Mouse (Mus musculus) heart, embryonic 12.5 days (tissue): ENCODE measurements around the gene Gucy2g. TPM values are rescaled to one million over a fixed set of nuclear protein-coding genes. Genes with fewer than 3 reads are reported as not detected.

ENCODE experiments used
- ATAC-seq: fragments of 200-750 bp; cut with Nextera tagmentation; 2 replicates; pipeline ENCODE4 v1.8.0; 2017; ENCODE audit warnings: moderate TSS enrichment, moderate library complexity; ENCODE audit not compliant: insufficient number of reproducible peaks, low FRiP score
- H3K27ac ChIP-seq: fragments of 300-500 bp; sonication (generic); 2 replicates; pipeline ENCODE4 v1.5.1; 2016; ENCODE audit warnings: mild to moderate bottlenecking, moderate library complexity; ENCODE audit not compliant: poor library complexity, severe bottlenecking
- H3K27me3 ChIP-seq: fragments of 300-500 bp; sonication (generic); replicated peaks from 2 replicates; pipeline ENCODE4 v1.6.1; 2016; ENCODE audit warnings: mild to moderate bottlenecking, moderate library complexity
- H3K36me3 ChIP-seq: fragments of 300-500 bp; sonication (generic); 2 replicates; pipeline ENCODE4 v1.6.1; 2016; ENCODE audit warnings: mild to moderate bottlenecking, moderate library complexity
- H3K4me1 ChIP-seq: fragments of 300-500 bp; sonication (generic); replicated peaks from 2 replicates; pipeline ENCODE4 v1.6.1; 2016; ENCODE audit warnings: mild to moderate bottlenecking
- H3K4me2 ChIP-seq: fragments of 300-500 bp; sonication (generic); 2 replicates; pipeline ENCODE4 v1.6.1; 2016; ENCODE audit warnings: mild to moderate bottlenecking, moderate library complexity
- H3K4me3 ChIP-seq: fragments of 300-500 bp; sonication (generic); 2 replicates; pipeline ENCODE4 v1.5.1; 2016; ENCODE audit warnings: mild to moderate bottlenecking
- H3K9ac ChIP-seq: fragments of 300-500 bp; sonication (generic); 2 replicates; pipeline ENCODE4 v1.6.1; 2016; ENCODE audit warnings: mild to moderate bottlenecking, moderate library complexity
- H3K9me3 ChIP-seq: fragments of 300-500 bp; sonication (generic); replicated peaks from 2 replicates; pipeline ENCODE4 v1.6.1; 2016; ENCODE audit warnings: mild to moderate bottlenecking, moderate library complexity
- WGBS: fragments of 180-500 bp; shearing (Covaris S2); methylation state at CpG from one replicate; pipeline ENCODE4 v1.1.7; 2016; 5-methylcytosine and 5-hydroxymethylcytosine counted together
- polyA plus RNA-seq: library from polyadenylated mRNA; unstranded; fragments of >200 nt; fragmentation: Nextera tagmentation; extraction: Ambion mirVana; gene quantifications from 2 replicates; pipeline ENCODE4 v1.2.1, GENCODE M21; 2016

Gene Gucy2g
- polyA plus RNA-seq = 0.04 TPM in 1 of 2 replicates, not detected in the other

- no peaks in the 10 kb centered on the region for H3K36me3 ChIP-seq
- 75% methylated on average over 6 of the region's 6 CpGs for WGBS
- H3K4me1 ChIP-seq = peaks cover 16% of the 10 kb centered on the region
- H3K4me3 ChIP-seq = no peak within 1 kb of the TSS
- no peak for ATAC-seq
- H3K4me2 ChIP-seq = no peak within 1 kb of the TSS
- H3K9me3 ChIP-seq = no peaks in the 10 kb centered on the region
- H3K9ac ChIP-seq = no peak within 1 kb of the TSS
- no peaks in the 10 kb centered on the region for H3K27me3 ChIP-seq
- H3K27ac ChIP-seq = no peak within 1 kb of the TSS
Measured at GRCm38 (mm10) chr19:55241186-55241645, at the start of gene Gucy2g. Gene Gucy2g, minus strand, starts transcription at chr19:55241236.

GRCm38 (mm10) chr19:55288974-55289373, 47.9 kb upstream of the Gucy2g start:
- ATAC-seq = no peak
- Histone ChIP-seq H3K4me3 (no peak overlapping the region), H3K9me3 (no peaks in the 10 kb centered on the region), H3K4me2 (no peak overlapping the region), H3K9ac (no peak overlapping the region), H3K27ac (no peak overlapping the region), H3K36me3 (peaks cover 65% of the 10 kb centered on the region), H3K4me1 (no peaks in the 10 kb centered on the region), H3K27me3 (no peaks in the 10 kb centered on the region)

- 82% methylated on average over 4 of the region's 4 CpGs for WGBS
Measured at GRCm38 (mm10) chr19:55286034-55286433, 45.0 kb upstream of the Gucy2g start.

GRCm38 (mm10) chr19:55284093-55284492, 43.1 kb upstream of the Gucy2g start:
- H3K4me2 ChIP-seq = no peak overlapping the region

More at GRCm38 (mm10) chr19:55286034-55286433, 45.0 kb upstream of the Gucy2g start:
- H3K27me3 ChIP-seq = no peaks in the 10 kb centered on the region
- peaks cover 76% of the 10 kb centered on the region for H3K36me3 ChIP-seq
- no peak overlapping the region for H3K9ac ChIP-seq
- no peaks in the 10 kb centered on the region for H3K4me1 ChIP-seq
- H3K27ac ChIP-seq = no peak overlapping the region
- no peaks in the 10 kb centered on the region for H3K9me3 ChIP-seq
- H3K4me2 ChIP-seq = no peak overlapping the region
- H3K4me3 ChIP-seq = no peak overlapping the region
- ATAC-seq = no peak

GRCm38 (mm10) chr19:55276770-55277169, 35.7 kb upstream of the Gucy2g start:
- Histone ChIP-seq H3K36me3 (peaks cover 34% of the 10 kb centered on the region), H3K4me2 (no peak overlapping the region), H3K27me3 (no peaks in the 10 kb centered on the region), H3K27ac (no peak overlapping the region), H3K4me1 (no peaks in the 10 kb centered on the region), H3K9me3 (no peaks in the 10 kb centered on the region), H3K4me3 (no peak overlapping the region), H3K9ac (no peak overlapping the region)
- 66% methylated on average over 3 of the region's 3 CpGs for WGBS
- no peak for ATAC-seq

More at GRCm38 (mm10) chr19:55284093-55284492, 43.1 kb upstream of the Gucy2g start:
- WGBS = 64% methylated on average over 4 of the region's 4 CpGs
- Histone ChIP-seq H3K9me3 (no peaks in the 10 kb centered on the region), H3K4me1 (no peaks in the 10 kb centered on the region), H3K27ac (no peak overlapping the region), H3K27me3 (no peaks in the 10 kb centered on the region), H3K9ac (no peak overlapping the region), H3K36me3 (peaks cover 70% of the 10 kb centered on the region), H3K4me3 (no peak overlapping the region)
- ATAC-seq = peak; percentile 42; the same call in 1 of the 2 replicates

- Histone ChIP-seq H3K27me3 (no peaks in the 10 kb centered on the region), H3K9ac (no peak overlapping the region), H3K4me1 (peaks cover 3% of the 10 kb centered on the region; the same call in 1 of the 2 replicates), H3K4me3 (no peak overlapping the region), H3K36me3 (peaks cover 33% of the 10 kb centered on the region), H3K27ac (no peak overlapping the region), H3K4me2 (no peak overlapping the region), H3K9me3 (no peaks in the 10 kb centered on the region)
- no peak for ATAC-seq
- WGBS = 69% methylated on average over 4 of the region's 4 CpGs
Measured at GRCm38 (mm10) chr19:55276100-55276499, 35.1 kb upstream of the Gucy2g start.

GRCm38 (mm10) chr19:55273340-55273739, 32.3 kb upstream of the Gucy2g start:
- Histone ChIP-seq H3K36me3 (peaks cover 26% of the 10 kb centered on the region), H3K4me2 (no peak overlapping the region), H3K9ac (no peak overlapping the region), H3K27me3 (no peaks in the 10 kb centered on the region), H3K27ac (no peak overlapping the region), H3K4me3 (no peak overlapping the region), H3K4me1 (peaks cover 7% of the 10 kb centered on the region; the same call in 1 of the 2 replicates), H3K9me3 (no peaks in the 10 kb centered on the region)
- 46% methylated on average over 6 of the region's 6 CpGs for WGBS
- ATAC-seq = no peak

- Histone ChIP-seq H3K36me3 (peaks cover 19% of the 10 kb centered on the region), H3K27ac (no peak overlapping the region), H3K27me3 (no peaks in the 10 kb centered on the region), H3K4me2 (no peak overlapping the region), H3K4me1 (peaks cover 11% of the 10 kb centered on the region; the same call in 1 of the 2 replicates), H3K9me3 (no peaks in the 10 kb centered on the region), H3K9ac (no peak overlapping the region), H3K4me3 (no peak overlapping the region)
- ATAC-seq = no peak
- 42% methylated on average over 3 of the region's 3 CpGs for WGBS
Measured at GRCm38 (mm10) chr19:55271448-55271847, 30.4 kb upstream of the Gucy2g start.

GRCm38 (mm10) chr19:55269051-55269450, 28.0 kb upstream of the Gucy2g start:
- H3K27ac ChIP-seq = no peak overlapping the region
- ATAC-seq = no peak
- peaks cover 19% of the 10 kb centered on the region for H3K36me3 ChIP-seq
- no peak overlapping the region for H3K4me2 ChIP-seq
- H3K4me3 ChIP-seq = no peak overlapping the region
- H3K9ac ChIP-seq = no peak overlapping the region
- H3K27me3 ChIP-seq = no peaks in the 10 kb centered on the region
- peaks cover 11% of the 10 kb centered on the region; the same call in 1 of the 2 replicates for H3K4me1 ChIP-seq
- 70% methylated on average over 5 of the region's 5 CpGs for WGBS
- no peaks in the 10 kb centered on the region for H3K9me3 ChIP-seq

- no peak overlapping the region for H3K4me3 ChIP-seq
- H3K4me1 ChIP-seq = peaks cover 11% of the 10 kb centered on the region; the same call in 1 of the 2 replicates
- 69% methylated on average over 3 of the region's 3 CpGs for WGBS
- no peaks in the 10 kb centered on the region for H3K9me3 ChIP-seq
- no peak overlapping the region for H3K9ac ChIP-seq
- no peak overlapping the region for H3K4me2 ChIP-seq
- no peaks in the 10 kb centered on the region for H3K27me3 ChIP-seq
- no peak for ATAC-seq
- peaks cover 15% of the 10 kb centered on the region for H3K36me3 ChIP-seq
- no peak overlapping the region for H3K27ac ChIP-seq
Measured at GRCm38 (mm10) chr19:55268150-55268549, 27.1 kb upstream of the Gucy2g start.

- Histone ChIP-seq H3K4me1 (peaks cover 11% of the 10 kb centered on the region; the same call in 1 of the 2 replicates), H3K36me3 (0 out of 2 replicates have a peak, but pooled peaks cover 10% of the 10 kb centered on the region), H3K27me3 (no peaks in the 10 kb centered on the region), H3K9me3 (no peaks in the 10 kb centered on the region), H3K4me3 (no peak overlapping the region), H3K4me2 (no peak overlapping the region), H3K27ac (no peak overlapping the region), H3K9ac (no peak overlapping the region)
- 76% methylated on average over 3 of the region's 3 CpGs for WGBS
- no peak for ATAC-seq
Measured at GRCm38 (mm10) chr19:55266786-55267185, 25.8 kb upstream of the Gucy2g start.

- H3K9me3 ChIP-seq = no peaks in the 10 kb centered on the region
- H3K36me3 ChIP-seq = 0 out of 2 replicates have a peak, but pooled peaks cover 7% of the 10 kb centered on the region
- WGBS = 69% methylated on average over 3 of the region's 3 CpGs
- no peaks in the 10 kb centered on the region for H3K27me3 ChIP-seq
- no peak overlapping the region for H3K9ac ChIP-seq
- ATAC-seq = no peak
- no peak overlapping the region for H3K4me2 ChIP-seq
- no peak overlapping the region for H3K27ac ChIP-seq
- H3K4me3 ChIP-seq = no peak overlapping the region
- 0 out of 2 replicates have a peak, but pooled peaks cover 5% of the 10 kb centered on the region for H3K4me1 ChIP-seq
Measured at GRCm38 (mm10) chr19:55265269-55265668, 24.2 kb upstream of the Gucy2g start.
